Mouse (Mus musculus) heart, postnatal 0 days (tissue): Measurements from ENCODE around the gene Gm28729.

ENCODE experiments used
- CTCF ChIP-seq: IDR thresholded peaks from 2 replicates; pipeline ENCODE4 v1.5.1; 2016; ENCODE audit warnings: antibody characterized with exemption, control low read depth, low read depth
- EP300 ChIP-seq: IDR thresholded peaks from 2 replicates; pipeline ENCODE4 v1.6.1; 2016; ENCODE audit warnings: antibody characterized with exemption, low read depth

- TF ChIP-seq CTCF (no peak), EP300 (no peak)
These were observed 69.4 kb downstream of the Gm28729 start for GRCm38 (mm10) chr9:96455618-96456017.
